Mouse (Mus musculus): ENCODE data around the gene A030005K14Rik. TPM values are rescaled to one million over a fixed set of nuclear protein-coding genes. Genes with fewer than 3 reads are reported as not detected.

Gene A030005K14Rik
- polyA plus RNA-seq, 1 experiment, result not detected

DNA sequence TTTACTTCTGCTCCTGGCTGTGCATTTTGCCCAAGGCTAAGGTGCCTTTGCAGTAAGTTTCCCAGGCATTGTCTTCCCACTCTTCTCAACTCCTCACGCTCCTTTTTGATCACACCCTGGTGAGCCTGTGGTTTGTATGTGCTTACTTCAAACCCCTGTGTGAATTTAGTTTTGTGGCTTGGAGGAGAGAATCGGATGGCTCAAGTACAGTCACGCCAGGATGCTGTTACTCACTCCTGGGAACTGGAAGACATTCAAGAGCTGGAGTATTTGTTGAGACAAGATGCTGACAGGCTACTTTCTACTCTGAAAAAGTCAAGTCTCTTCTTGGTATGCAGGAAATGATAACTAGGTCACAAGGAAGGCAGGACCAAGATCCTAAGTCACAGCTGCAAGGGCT lies 32.1 kb upstream of the A030005K14Rik start:
- Histone ChIP-seq H3K27ac (ENCODE audit: insufficient read depth, low read depth, low read length) (no peak overlapping the region), H3K4me3 (ENCODE audit: insufficient read depth, low read depth, low read length) (no peak overlapping the region), H3K27me3 (replicated peaks; ENCODE audit: control insufficient read depth, insufficient read depth, low read length) (no peaks in the 10 kb centered on the region), H3K4me1 (ENCODE audit: control insufficient read depth, insufficient read depth, low read length) (no peaks in the 10 kb centered on the region), H3K36me3 (ENCODE audit: control insufficient read depth, insufficient read depth, low read length) (no peaks in the 10 kb centered on the region)
- WGBS, result 73% methylated on average over 3 of the region's 3 CpGs
- TF ChIP-seq CTCF (conservative IDR thresholded peaks at IDR 0.05; ENCODE audit: insufficient read depth, insufficient read length, low read depth, low read length), result no peak
- no peak for TF ChIP-seq POLR2A (IDR thresholded peaks at IDR 0.05; ENCODE audit: low read depth, low read length)
- no peak for DNase-seq

DNA sequence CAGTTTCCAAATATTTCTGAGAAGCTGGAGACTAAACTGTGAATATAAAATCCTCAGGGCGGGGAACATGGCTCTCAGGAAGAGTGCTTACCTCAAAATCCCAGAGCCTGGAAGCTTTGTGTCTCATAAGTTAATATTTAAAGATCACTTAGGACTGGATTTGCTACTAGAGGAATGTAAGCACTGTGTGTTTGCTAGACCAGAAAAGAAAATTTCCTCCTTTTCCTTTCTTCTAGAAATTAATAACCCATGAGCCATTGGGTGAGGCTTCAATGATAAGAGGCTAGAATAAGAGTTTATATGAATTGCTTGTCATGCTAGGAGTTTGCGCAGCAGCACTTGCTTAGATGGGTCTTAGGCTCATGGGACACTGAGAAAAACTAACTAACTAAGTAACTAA lies 25.6 kb upstream of the A030005K14Rik start:
- no peak overlapping the region for H3K4me3 ChIP-seq (ENCODE audit: insufficient read depth, low read depth, low read length)
- DNase-seq, result peak; percentile 15
- peaks cover 5% of the 10 kb centered on the region; the same call in 1 of the 2 replicates for H3K4me1 ChIP-seq (ENCODE audit: control insufficient read depth, insufficient read depth, low read length)
- H3K27me3 ChIP-seq (replicated peaks; ENCODE audit: control insufficient read depth, insufficient read depth, low read length), result no peaks in the 10 kb centered on the region
- WGBS, result 47% methylated on average over 2 of the region's 2 CpGs
- H3K36me3 ChIP-seq (ENCODE audit: control insufficient read depth, insufficient read depth, low read length), result no peaks in the 10 kb centered on the region
- TF ChIP-seq CTCF (conservative IDR thresholded peaks at IDR 0.05; ENCODE audit: insufficient read depth, insufficient read length, low read depth, low read length) (no peak), POLR2A (IDR thresholded peaks at IDR 0.05; ENCODE audit: low read depth, low read length) (no peak)
- no peak overlapping the region for H3K27ac ChIP-seq (ENCODE audit: insufficient read depth, low read depth, low read length)

DNA sequence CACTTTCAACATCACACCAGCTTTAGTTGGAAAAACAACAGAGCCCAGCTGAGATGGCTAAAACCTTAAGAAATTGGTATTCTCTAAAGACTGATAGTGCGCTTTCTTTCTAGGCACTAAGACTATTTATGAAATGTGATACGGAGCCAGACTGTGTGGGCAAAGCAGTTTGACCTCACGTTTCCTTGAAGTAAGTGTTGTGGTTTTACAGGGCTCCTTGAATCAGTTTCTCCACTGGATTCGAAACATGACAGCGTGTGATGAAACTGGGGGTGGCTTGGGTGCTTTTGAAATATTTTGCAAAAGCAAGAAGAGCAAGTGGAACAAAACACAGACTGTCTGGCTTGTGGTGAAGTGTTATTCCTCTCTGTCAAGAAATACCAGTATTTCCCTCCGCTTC lies 17.8 kb upstream of the A030005K14Rik start:
- Histone ChIP-seq H3K4me3 (ENCODE audit: insufficient read depth, low read depth, low read length) (no peak overlapping the region), H3K27me3 (replicated peaks; ENCODE audit: control insufficient read depth, insufficient read depth, low read length) (no peaks in the 10 kb centered on the region), H3K27ac (ENCODE audit: insufficient read depth, low read depth, low read length) (no peak overlapping the region), H3K4me1 (ENCODE audit: control insufficient read depth, insufficient read depth, low read length) (no peaks in the 10 kb centered on the region), H3K36me3 (ENCODE audit: control insufficient read depth, insufficient read depth, low read length) (no peaks in the 10 kb centered on the region)
- TF ChIP-seq CTCF (conservative IDR thresholded peaks at IDR 0.05; ENCODE audit: insufficient read depth, insufficient read length, low read depth, low read length), result no peak
- no peak for TF ChIP-seq POLR2A (IDR thresholded peaks at IDR 0.05; ENCODE audit: low read depth, low read length)
- WGBS, result 73% methylated on average over 6 of the region's 6 CpGs
- DNase-seq, result no peak

DNA sequence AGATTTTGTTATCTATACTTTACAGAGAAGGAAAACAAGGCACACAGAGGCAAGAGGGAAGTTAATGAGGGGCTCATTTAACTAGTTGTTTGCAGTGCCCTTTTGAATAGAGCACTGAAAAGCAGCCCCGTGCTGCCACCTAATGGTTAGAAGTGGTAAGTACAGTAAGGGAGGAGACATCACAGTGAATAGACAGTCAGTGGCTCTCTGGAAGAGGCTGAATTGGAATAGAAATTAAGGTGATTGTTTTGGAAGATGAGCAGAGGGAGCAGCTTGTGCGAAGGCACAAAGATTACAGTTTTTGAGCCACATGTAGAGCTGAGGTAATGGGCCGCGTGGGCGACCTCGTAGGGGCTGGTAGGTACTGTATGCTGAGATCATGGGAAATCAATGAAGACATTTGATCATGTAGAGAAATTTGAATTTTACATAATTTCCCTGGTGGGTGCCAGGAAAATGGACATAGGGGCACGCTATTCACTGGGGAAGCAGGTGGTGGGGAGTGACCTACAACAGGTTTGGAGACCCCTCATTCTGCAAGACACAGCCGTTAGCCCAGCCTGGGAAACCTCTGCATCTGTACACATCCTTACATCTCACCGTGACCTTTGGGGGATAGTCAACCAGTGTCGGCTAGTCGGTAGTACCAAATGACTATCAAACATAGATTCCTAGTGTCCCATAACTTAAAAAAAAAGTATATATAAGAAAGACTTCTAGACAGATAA lies 17.2 kb upstream of the A030005K14Rik start:
- H3K36me3 ChIP-seq (ENCODE audit: control insufficient read depth, insufficient read depth, low read length), result no peaks in the 10 kb centered on the region
- WGBS, result 51% methylated on average over 11 of the region's 11 CpGs
- no peak overlapping the region for H3K4me3 ChIP-seq (ENCODE audit: insufficient read depth, low read depth, low read length)
- no peak overlapping the region for H3K27ac ChIP-seq (ENCODE audit: insufficient read depth, low read depth, low read length)
- no peaks in the 10 kb centered on the region for H3K4me1 ChIP-seq (ENCODE audit: control insufficient read depth, insufficient read depth, low read length)
- no peak for TF ChIP-seq POLR2A (IDR thresholded peaks at IDR 0.05; ENCODE audit: low read depth, low read length)
- peak; percentile 42; the same call in 1 of the 2 replicates for TF ChIP-seq CTCF (conservative IDR thresholded peaks at IDR 0.05; ENCODE audit: insufficient read depth, insufficient read length, low read depth, low read length)
- DNase-seq, result peak; percentile 41
- no peaks in the 10 kb centered on the region for H3K27me3 ChIP-seq (replicated peaks; ENCODE audit: control insufficient read depth, insufficient read depth, low read length)

DNA sequence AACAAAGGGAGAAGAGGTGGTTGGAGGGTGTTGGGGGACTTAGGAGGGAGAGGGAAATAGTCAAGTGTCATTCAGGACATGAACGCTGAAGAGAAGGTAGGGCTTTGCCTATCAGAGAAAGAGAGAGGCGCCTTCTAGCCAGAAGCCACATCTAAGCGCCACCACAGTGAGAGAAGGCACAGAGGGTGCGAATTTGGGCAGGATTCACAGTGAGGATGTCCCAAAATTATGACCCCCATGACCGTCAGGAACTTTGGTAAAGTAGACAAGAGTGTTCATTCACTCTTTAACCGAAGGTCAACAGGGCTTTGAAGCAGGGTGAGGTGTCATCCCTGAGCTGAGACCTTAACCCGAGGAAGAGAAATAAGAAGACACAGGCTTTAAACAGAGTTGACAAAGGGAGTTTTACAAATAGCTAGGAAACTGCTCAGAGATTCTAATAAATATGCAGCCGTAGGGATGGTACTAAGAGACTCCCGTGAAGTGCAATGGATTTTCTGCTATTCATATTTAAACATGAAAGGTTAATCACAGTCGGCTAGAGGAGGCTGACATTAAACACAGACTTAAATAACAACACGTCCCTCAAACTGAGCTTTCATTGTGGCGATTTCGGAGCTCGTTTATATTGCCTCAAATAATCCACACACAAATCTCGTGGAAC lies 16.5 kb upstream of the A030005K14Rik start:
- TF ChIP-seq CTCF (conservative IDR thresholded peaks at IDR 0.05; ENCODE audit: insufficient read depth, insufficient read length, low read depth, low read length) (no peak), POLR2A (IDR thresholded peaks at IDR 0.05; ENCODE audit: low read depth, low read length) (no peak)
- H3K36me3 ChIP-seq (ENCODE audit: control insufficient read depth, insufficient read depth, low read length), result no peaks in the 10 kb centered on the region
- H3K4me1 ChIP-seq (ENCODE audit: control insufficient read depth, insufficient read depth, low read length), result no peaks in the 10 kb centered on the region
- no peaks in the 10 kb centered on the region for H3K27me3 ChIP-seq (replicated peaks; ENCODE audit: control insufficient read depth, insufficient read depth, low read length)
- H3K4me3 ChIP-seq (ENCODE audit: insufficient read depth, low read depth, low read length), result no peak overlapping the region
- WGBS, result 39% methylated on average over 15 of the region's 15 CpGs
- H3K27ac ChIP-seq (ENCODE audit: insufficient read depth, low read depth, low read length), result no peak overlapping the region
- DNase-seq, result no peak

DNA sequence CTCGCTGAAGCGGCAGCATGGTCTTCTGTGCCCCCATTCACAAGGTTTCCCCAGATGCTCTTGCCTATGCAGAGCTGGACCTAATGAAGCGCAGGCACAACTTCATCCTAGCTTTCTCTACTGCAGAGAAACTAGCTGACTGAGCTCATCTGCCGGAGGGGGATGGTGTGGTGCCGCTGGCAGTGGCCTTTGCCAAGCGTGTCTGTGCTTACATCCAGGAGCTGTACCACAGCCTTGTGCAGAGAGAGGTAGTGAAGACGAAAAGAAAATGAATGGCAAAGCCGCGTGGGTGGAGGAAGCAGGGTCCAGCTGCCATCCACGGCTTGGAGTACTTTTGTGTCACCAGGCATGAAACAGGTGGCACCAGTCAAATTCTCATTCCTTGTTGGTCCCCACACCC lies 8.0 kb upstream of the A030005K14Rik start:
- Histone ChIP-seq H3K4me1 (ENCODE audit: control insufficient read depth, insufficient read depth, low read length) (no peaks in the 10 kb centered on the region), H3K4me3 (ENCODE audit: insufficient read depth, low read depth, low read length) (no peak overlapping the region), H3K27ac (ENCODE audit: insufficient read depth, low read depth, low read length) (no peak overlapping the region), H3K27me3 (replicated peaks; ENCODE audit: control insufficient read depth, insufficient read depth, low read length) (no peaks in the 10 kb centered on the region; the same call in 1 of the 2 replicates), H3K36me3 (ENCODE audit: control insufficient read depth, insufficient read depth, low read length) (no peaks in the 10 kb centered on the region)
- no peak for TF ChIP-seq CTCF (conservative IDR thresholded peaks at IDR 0.05; ENCODE audit: insufficient read depth, insufficient read length, low read depth, low read length)
- no peak for TF ChIP-seq POLR2A (IDR thresholded peaks at IDR 0.05; ENCODE audit: low read depth, low read length)
- no peak for DNase-seq
- 73% methylated on average over 10 of the region's 10 CpGs for WGBS

DNA sequence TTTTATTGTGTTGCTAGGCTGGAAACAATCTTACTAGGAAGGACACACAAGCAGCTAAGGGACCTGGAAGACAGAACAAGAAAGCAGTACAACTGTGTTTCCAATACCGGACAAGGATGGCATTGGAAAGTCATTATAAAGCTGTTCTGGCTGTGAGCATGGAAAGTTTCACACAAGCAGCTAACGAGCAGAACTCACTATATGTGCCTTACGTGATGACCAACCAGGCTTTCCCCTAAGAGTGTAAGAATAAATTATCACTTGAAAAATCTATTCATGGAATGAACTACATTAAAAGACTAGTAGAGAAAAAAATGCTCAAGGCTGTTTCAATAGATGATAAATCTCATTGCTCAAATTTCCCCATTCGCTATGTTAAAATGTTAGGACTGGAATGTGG lies 7.4 kb upstream of the A030005K14Rik start:
- H3K36me3 ChIP-seq (ENCODE audit: control insufficient read depth, insufficient read depth, low read length), result no peaks in the 10 kb centered on the region
- H3K27ac ChIP-seq (ENCODE audit: insufficient read depth, low read depth, low read length), result no peak overlapping the region
- no peak for TF ChIP-seq CTCF (conservative IDR thresholded peaks at IDR 0.05; ENCODE audit: insufficient read depth, insufficient read length, low read depth, low read length)
- no peak for TF ChIP-seq POLR2A (IDR thresholded peaks at IDR 0.05; ENCODE audit: low read depth, low read length)
- H3K4me1 ChIP-seq (ENCODE audit: control insufficient read depth, insufficient read depth, low read length), result no peaks in the 10 kb centered on the region
- H3K27me3 ChIP-seq (replicated peaks; ENCODE audit: control insufficient read depth, insufficient read depth, low read length), result no peaks in the 10 kb centered on the region; the same call in 1 of the 2 replicates
- no peak overlapping the region for H3K4me3 ChIP-seq (ENCODE audit: insufficient read depth, low read depth, low read length)
- no peak for DNase-seq
- 81% methylated on average over 4 of the region's 4 CpGs for WGBS
